Mouse (Mus musculus): Measurements from ENCODE around the gene Zbtb42. TPM values are rescaled to one million over a fixed set of nuclear protein-coding genes. Genes with fewer than 3 reads are reported as not detected.
A peak's percentile ranks its signal among the peaks of the same experiment; 100 is the strongest.

Gene Zbtb42
- polyA plus RNA-seq, 1 experiment from 2014 or later: 5.8 TPM

DNA sequence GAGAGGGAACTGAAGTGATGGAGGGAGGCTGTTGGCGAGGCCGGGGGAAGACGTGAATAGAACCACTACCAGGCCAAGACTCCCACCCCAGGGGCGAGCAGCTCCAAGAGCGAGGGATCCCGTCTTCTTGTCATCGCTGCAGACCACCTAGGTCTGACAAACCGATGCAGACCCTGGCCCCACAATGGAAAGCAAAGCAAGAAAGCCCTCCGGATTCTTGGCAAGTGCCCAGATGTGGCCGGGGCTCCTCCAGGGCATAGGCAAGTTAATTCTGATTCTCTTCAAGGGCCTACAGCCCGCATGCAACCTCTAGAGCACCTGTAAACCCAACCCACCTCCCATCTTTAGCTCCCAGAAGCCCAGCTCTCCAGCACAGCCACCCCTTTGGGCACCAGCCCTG is 15.3 kb upstream of the Zbtb42 start:
- no peak for ATAC-seq (ENCODE audit: extremely low read depth, insufficient number of reproducible peaks, low FRiP score, low TSS enrichment)
- H3K27me3 ChIP-seq (replicated peaks): no peaks in the 10 kb centered on the region
- no peak overlapping the region for H3K4me3 ChIP-seq
- peak overlapping the region; percentile 60 for H3K9ac ChIP-seq
- H3K4me2 ChIP-seq: no peak overlapping the region
- peaks cover 95% of the 10 kb centered on the region for H3K36me3 ChIP-seq
- peak overlapping the region; percentile 99 for H3K27ac ChIP-seq (replicated peaks)
- no peaks in the 10 kb centered on the region for H3K9me3 ChIP-seq
- 82% methylated on average over 11 of the region's 11 CpGs for WGBS
- peaks cover 99% of the 10 kb centered on the region for H3K4me1 ChIP-seq

DNA sequence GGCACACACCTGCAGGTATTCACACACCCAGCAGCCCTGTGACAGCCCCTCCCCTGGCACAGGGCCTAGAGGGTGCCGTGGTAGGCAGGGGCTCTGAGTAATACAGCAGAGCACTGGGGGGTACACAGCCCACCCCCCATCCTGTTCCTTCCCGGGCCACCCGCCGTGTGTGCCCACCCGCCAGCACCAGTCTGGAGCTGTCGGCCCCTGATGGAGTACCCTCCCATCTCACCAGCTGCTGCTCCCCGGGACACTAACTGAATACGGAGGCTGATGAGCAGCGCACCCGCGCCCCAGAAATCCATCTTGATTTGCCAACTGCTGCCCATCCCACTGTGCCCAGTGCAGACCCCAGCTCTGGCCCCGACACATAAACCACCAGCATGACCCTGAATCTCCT is 14.9 kb upstream of the Zbtb42 start:
- Histone ChIP-seq H3K4me3 (no peak overlapping the region), H3K36me3 (peaks cover 95% of the 10 kb centered on the region), H3K9ac (peak overlapping the region; percentile 60), H3K4me1 (peaks cover 100% of the 10 kb centered on the region), H3K4me2 (peak overlapping the region; percentile 32; the same call in 1 of the 2 replicates), H3K9me3 (no peaks in the 10 kb centered on the region), H3K27me3 (replicated peaks) (no peaks in the 10 kb centered on the region), H3K27ac (replicated peaks) (peak overlapping the region; percentile 99)
- 86% methylated on average over 12 of the region's 12 CpGs for WGBS
- no peak for ATAC-seq (ENCODE audit: extremely low read depth, insufficient number of reproducible peaks, low FRiP score, low TSS enrichment)

DNA sequence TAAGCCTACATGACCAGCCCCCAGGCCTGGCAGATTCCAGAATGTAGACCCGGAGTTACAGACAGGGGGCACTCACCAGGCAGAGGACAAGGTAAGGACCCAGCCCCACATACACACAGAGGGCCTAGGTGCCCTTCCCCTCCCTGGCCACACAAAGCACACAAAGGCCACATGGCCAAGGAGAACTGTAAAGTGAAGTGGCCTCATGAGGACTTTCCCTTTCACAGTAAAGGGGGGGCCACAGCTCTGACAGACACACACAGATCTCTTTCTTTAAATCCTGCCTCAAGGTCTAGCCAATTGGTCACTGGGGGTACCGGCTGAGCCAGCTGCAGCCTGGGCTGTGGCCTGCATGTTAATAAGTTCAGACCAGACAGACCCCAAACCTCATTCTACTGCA is 14.5 kb upstream of the Zbtb42 start:
- H3K27me3 ChIP-seq (replicated peaks): no peaks in the 10 kb centered on the region
- H3K4me2 ChIP-seq: peak overlapping the region; percentile 32
- H3K9me3 ChIP-seq: no peaks in the 10 kb centered on the region
- peak overlapping the region; percentile 99 for H3K27ac ChIP-seq (replicated peaks)
- H3K4me1 ChIP-seq: peaks cover 100% of the 10 kb centered on the region
- no peak overlapping the region for H3K4me3 ChIP-seq
- no peak for ATAC-seq (ENCODE audit: extremely low read depth, insufficient number of reproducible peaks, low FRiP score, low TSS enrichment)
- peaks cover 95% of the 10 kb centered on the region for H3K36me3 ChIP-seq
- H3K9ac ChIP-seq: peak overlapping the region; percentile 60
- WGBS: 58% methylated on average over 2 of the region's 2 CpGs

- ATAC-seq (ENCODE audit: extremely low read depth, insufficient number of reproducible peaks, low FRiP score, low TSS enrichment): no peak
- H3K4me2 ChIP-seq: peak overlapping the region; percentile 45; the same call in 1 of the 2 replicates
- H3K4me1 ChIP-seq: peaks cover 100% of the 10 kb centered on the region
- H3K9me3 ChIP-seq: no peaks in the 10 kb centered on the region
- WGBS: 62% methylated on average over 5 of the region's 5 CpGs
- peaks cover 95% of the 10 kb centered on the region for H3K36me3 ChIP-seq
- H3K4me3 ChIP-seq: no peak overlapping the region
- H3K27me3 ChIP-seq (replicated peaks): no peaks in the 10 kb centered on the region
- peak overlapping the region; percentile 60 for H3K9ac ChIP-seq
- H3K27ac ChIP-seq (replicated peaks): peak overlapping the region; percentile 84
Observed at GRCm38 (mm10) chr12:112664656-112665055, 14.0 kb upstream of the Zbtb42 start.

DNA sequence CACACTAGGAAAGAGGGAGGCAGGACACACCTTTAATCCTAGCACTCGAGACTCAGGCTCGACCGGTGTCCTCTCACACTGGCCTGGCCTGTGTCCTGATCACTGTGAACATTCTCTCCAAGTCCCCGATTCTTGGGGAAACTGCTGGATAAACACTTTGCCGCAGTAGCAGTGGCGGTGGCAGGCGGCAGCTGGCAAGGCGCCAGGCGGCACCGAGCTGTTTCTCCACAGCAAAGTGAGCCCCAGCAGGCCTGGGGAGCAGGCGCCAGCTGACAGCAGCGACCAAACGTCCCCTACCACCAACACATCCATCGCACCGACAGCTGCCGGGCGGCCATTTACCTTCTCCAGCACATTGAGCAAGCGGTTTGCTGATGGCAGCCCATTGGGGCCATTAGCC is 13.2 kb upstream of the Zbtb42 start:
- peak overlapping the region; percentile 84 for H3K27ac ChIP-seq (replicated peaks)
- peak overlapping the region; percentile 60 for H3K9ac ChIP-seq
- 22% methylated on average over 18 of the region's 18 CpGs for WGBS
- no peak for ATAC-seq (ENCODE audit: extremely low read depth, insufficient number of reproducible peaks, low FRiP score, low TSS enrichment)
- H3K4me3 ChIP-seq: peak overlapping the region; percentile 15; the same call in 1 of the 2 replicates
- H3K9me3 ChIP-seq: no peaks in the 10 kb centered on the region
- H3K27me3 ChIP-seq (replicated peaks): no peaks in the 10 kb centered on the region
- H3K36me3 ChIP-seq: peaks cover 95% of the 10 kb centered on the region
- peaks cover 100% of the 10 kb centered on the region for H3K4me1 ChIP-seq
- H3K4me2 ChIP-seq: peak overlapping the region; percentile 45

- Histone ChIP-seq H3K4me2 (peak overlapping the region; percentile 45), H3K9ac (peak overlapping the region; percentile 60), H3K27me3 (replicated peaks) (no peaks in the 10 kb centered on the region), H3K4me3 (peak overlapping the region; percentile 15; the same call in 1 of the 2 replicates), H3K27ac (replicated peaks) (peak overlapping the region; percentile 84), H3K36me3 (peaks cover 98% of the 10 kb centered on the region), H3K9me3 (no peaks in the 10 kb centered on the region), H3K4me1 (peaks cover 100% of the 10 kb centered on the region)
- ATAC-seq (ENCODE audit: extremely low read depth, insufficient number of reproducible peaks, low FRiP score, low TSS enrichment): no peak
- 69% methylated on average over 9 of the region's 9 CpGs for WGBS
Observed at GRCm38 (mm10) chr12:112665881-112666544, 12.6 kb upstream of the Zbtb42 start.

- H3K4me3 ChIP-seq: peak overlapping the region; percentile 8; the same call in 1 of the 2 replicates
- peaks cover 100% of the 10 kb centered on the region for H3K4me1 ChIP-seq
- no peaks in the 10 kb centered on the region for H3K9me3 ChIP-seq
- peaks cover 90% of the 10 kb centered on the region for H3K36me3 ChIP-seq
- peak overlapping the region; percentile 84 for H3K27ac ChIP-seq (replicated peaks)
- WGBS: 68% methylated on average over 10 of the region's 10 CpGs
- peak overlapping the region; percentile 60 for H3K9ac ChIP-seq
- no peak for ATAC-seq (ENCODE audit: extremely low read depth, insufficient number of reproducible peaks, low FRiP score, low TSS enrichment)
- H3K27me3 ChIP-seq (replicated peaks): no peaks in the 10 kb centered on the region
- H3K4me2 ChIP-seq: peak overlapping the region; percentile 4; the same call in 1 of the 2 replicates
Observed at GRCm38 (mm10) chr12:112667619-112668297, 10.9 kb upstream of the Zbtb42 start.

DNA sequence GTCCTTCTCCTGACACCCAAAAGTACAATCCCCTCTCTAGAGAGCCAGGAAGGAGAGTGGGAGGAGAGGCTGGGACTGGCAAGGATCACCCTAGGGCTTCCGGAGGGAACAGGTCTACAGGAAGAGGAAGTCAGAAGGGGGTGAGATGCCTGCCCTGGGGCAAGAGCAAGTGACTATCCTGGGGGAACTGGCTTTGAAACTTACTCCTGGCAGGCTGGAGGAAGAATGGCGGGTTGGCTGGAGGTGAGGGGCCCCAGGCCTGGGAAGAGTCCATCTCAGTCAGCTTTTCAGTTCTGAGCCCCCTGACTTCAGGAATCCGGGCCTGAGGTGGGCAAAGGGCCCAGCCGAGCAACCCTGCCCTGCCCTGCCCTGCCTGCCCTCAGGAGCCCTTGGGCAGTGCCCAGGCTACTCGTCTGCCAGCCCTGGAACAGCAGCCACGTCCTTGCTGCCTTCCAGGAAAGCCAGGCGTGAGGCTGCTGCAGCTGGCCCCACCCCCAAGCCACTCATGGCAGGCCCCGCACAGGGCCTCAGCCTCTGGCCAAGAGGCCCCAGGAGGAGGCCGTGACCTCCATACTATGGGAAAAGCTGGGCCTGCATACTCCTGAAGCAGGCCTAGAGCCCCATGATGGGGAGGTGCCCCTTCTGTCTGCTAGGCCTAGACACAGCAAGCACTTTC is 7.8 kb upstream of the Zbtb42 start:
- Histone ChIP-seq H3K4me3 (peak overlapping the region; percentile 99), H3K4me1 (peaks cover 87% of the 10 kb centered on the region), H3K27me3 (replicated peaks) (no peaks in the 10 kb centered on the region), H3K4me2 (peak overlapping the region; percentile 94), H3K9me3 (no peaks in the 10 kb centered on the region), H3K9ac (peak overlapping the region; percentile 100), H3K27ac (replicated peaks) (peak overlapping the region; percentile 100), H3K36me3 (peaks cover 61% of the 10 kb centered on the region)
- no peak for ATAC-seq (ENCODE audit: extremely low read depth, insufficient number of reproducible peaks, low FRiP score, low TSS enrichment)
- 19% methylated on average over 9 of the region's 9 CpGs for WGBS

DNA sequence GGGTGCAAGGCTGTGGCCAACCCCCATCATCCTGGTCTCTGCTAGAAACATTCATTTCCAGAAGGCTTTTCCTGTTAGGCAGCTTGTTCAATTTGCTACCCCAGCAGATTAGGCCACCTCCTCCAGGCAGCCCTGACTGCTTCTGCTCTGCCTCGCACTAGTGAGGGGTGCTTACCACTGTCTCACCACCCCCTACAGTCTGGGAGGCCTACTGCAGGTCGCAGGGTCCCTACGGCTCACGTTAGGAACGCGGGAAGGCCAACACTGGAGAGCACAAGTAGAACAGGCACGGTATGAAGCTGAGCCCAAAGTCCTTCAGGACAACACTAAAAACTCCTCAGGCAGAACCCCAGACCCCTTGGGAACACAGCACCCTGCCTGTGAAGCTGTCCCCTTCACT is 6.7 kb upstream of the Zbtb42 start:
- 75% methylated on average over 7 of the region's 7 CpGs for WGBS
- H3K27ac ChIP-seq (replicated peaks): peak overlapping the region; percentile 100
- ATAC-seq (ENCODE audit: extremely low read depth, insufficient number of reproducible peaks, low FRiP score, low TSS enrichment): no peak

DNA sequence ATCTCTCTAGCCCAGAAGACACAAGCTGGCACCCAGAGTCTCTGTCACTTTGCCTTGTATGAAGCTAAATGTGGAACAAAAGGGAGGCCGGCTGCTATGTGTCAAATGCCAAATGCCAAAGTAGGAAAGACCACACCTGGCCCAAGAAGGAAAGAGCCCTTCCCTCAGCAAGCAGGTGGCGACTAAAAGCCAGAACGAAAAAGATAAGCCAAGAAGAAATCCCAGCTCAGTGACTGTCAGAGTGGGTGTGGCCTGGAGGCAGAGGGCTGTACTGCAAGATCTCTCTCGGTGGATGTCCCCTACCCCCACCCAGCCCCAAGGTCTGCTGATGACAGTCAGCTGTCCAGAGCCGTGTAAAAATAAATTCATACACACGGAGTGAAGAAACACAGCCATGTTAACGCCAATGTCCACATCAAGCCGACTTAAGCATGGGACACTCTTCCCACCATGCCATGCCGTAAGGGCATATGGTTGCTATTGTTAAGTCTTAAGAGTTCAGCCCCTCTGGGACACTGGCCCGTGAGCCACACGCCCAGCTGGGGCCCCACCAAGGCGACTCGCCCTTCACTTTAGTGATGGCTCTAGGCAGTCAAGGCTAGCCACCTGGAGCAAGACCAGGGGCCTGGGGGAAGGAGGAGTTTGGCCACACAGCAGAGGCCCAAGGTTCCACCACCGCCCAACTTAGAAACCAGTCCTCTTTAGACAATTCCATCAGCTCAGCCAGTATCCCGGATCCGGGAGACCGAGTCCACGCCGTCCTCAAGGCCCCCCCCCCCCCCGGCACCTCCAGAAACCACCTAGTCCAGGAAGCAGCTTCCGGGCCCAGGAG is 5.7 kb upstream of the Zbtb42 start:
- no peak for ATAC-seq (ENCODE audit: extremely low read depth, insufficient number of reproducible peaks, low FRiP score, low TSS enrichment)
- H3K36me3 ChIP-seq: peaks cover 40% of the 10 kb centered on the region
- peaks cover 78% of the 10 kb centered on the region for H3K4me1 ChIP-seq
- 2% methylated on average over 21 of the region's 21 CpGs for WGBS
- H3K4me3 ChIP-seq: peak overlapping the region; percentile 99
- peak overlapping the region; percentile 100 for H3K27ac ChIP-seq (replicated peaks)
- peaks cover 5% of the 10 kb centered on the region; the same call in 1 of the 2 replicates for H3K27me3 ChIP-seq (replicated peaks)
- peak overlapping the region; percentile 94 for H3K4me2 ChIP-seq
- no peaks in the 10 kb centered on the region for H3K9me3 ChIP-seq
- H3K9ac ChIP-seq: peak overlapping the region; percentile 100

More for the DNA sequence above, 6.7 kb upstream of the Zbtb42 start:
- Histone ChIP-seq H3K4me3 (peak overlapping the region; percentile 99), H3K36me3 (peaks cover 50% of the 10 kb centered on the region), H3K9me3 (no peaks in the 10 kb centered on the region), H3K9ac (peak overlapping the region; percentile 100), H3K4me1 (peaks cover 78% of the 10 kb centered on the region), H3K27me3 (replicated peaks) (no peaks in the 10 kb centered on the region), H3K4me2 (peak overlapping the region; percentile 94)

Data from heart, embryonic 13.5 days (tissue).